Mouse (Mus musculus) ES-Bruce4 (cell line): ENCODE measurements around the gene Flt3.

Experiments used
- CTCF ChIP-seq: IDR thresholded peaks from one replicate; pipeline ENCODE4 v1.8.1; 2011; ENCODE audit warnings: low read depth, low read length
- EP300 ChIP-seq: IDR thresholded peaks from 2 replicates; pipeline ENCODE4 v1.6.1; 2011; ENCODE audit warnings: low read depth, low read length; ENCODE audit not compliant: insufficient read depth
- POLR2A ChIP-seq: IDR thresholded peaks from one replicate; pipeline ENCODE4 v1.8.1; 2011; ENCODE audit warnings: low read length; ENCODE audit not compliant: insufficient read depth

- no peak for TF ChIP-seq POLR2A
- TF ChIP-seq CTCF = no peak
- TF ChIP-seq EP300 = no peak
Observed at GRCm38 (mm10) chr5:147448933-147449332, 48.6 kb upstream of the Flt3 start.
